Mouse (Mus musculus) adrenal gland, adult 8-10 months (tissue): ENCODE data around the gene Med13l. TPM values are rescaled to one million over a fixed set of nuclear protein-coding genes. Genes with fewer than 3 reads are reported as not detected.

ENCODE experiments used
- DNase-seq: peaks from one replicate; pipeline ENCODE4 v3.0.0; 2022
- total RNA-seq, 4 experiments: library from RNA; stranded (reverse); gene quantifications; 2 replicates each; pipeline ENCODE4 v1.2.4; 2022

The Med13l gene
- total RNA-seq, 4 experiments from 2014 or later: 30.6 to 46.4 (median 40.2) TPM

DNA sequence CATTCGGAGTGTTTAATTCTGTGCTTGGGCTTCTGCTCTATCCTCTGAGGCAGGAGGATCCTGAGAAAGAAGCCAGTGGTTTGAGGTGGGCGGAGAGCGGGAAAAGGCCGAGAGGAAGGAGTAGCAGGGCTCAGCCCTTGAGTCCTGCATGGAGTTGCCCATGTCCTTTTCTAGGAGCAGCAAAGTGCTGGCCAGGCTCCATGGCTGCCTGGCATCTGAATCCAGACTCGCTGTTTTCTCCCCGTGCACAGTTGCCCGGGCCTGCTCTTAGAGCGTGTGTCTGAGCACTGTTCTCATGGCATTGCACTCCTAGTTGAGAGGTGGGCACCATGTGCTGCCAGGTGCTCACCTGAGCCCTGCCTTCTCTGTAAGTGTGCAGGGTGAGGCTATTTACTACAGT is 175.3 kb downstream of the Med13l start:
- no peak for DNase-seq

DNA sequence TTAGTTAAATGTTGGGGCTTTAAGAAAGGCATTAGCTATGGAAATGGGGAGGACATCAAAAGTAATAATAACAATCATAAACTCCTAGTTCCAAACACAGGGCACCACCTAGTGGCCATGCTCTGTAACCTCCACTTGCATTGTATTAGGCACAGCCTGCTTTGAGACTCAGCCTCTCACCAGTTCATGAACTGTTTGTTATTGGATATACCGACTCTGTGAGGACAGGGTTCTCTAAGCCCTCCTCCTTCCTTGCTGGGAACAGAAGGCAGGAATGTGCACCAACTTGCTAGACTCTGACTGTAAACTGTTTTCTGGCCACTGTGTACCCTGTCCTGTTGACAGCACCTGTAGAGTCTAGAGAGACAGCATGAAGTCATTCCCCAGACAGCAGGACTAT is 177.1 kb downstream of the Med13l start:
- no peak for DNase-seq

DNA sequence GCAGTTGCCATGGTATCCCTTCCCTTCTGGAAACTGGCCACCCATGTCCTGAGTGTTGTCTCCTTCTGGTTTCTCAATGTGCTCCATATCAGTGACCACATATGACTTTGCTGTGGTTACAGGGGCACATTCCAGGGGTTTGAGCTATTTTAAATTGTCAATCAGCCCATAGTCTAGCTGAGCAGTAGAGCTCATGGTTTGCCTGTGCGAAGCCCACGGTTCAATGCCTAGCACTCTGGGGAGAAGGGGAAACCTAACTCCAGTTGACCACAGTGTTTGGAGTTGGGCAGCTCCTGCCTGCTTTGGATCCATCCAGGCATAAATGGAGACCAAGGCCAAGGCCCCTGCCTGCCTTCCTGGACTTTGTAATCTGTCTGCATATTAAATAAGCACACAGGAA is 182.6 kb downstream of the Med13l start:
- DNase-seq: no peak

DNA sequence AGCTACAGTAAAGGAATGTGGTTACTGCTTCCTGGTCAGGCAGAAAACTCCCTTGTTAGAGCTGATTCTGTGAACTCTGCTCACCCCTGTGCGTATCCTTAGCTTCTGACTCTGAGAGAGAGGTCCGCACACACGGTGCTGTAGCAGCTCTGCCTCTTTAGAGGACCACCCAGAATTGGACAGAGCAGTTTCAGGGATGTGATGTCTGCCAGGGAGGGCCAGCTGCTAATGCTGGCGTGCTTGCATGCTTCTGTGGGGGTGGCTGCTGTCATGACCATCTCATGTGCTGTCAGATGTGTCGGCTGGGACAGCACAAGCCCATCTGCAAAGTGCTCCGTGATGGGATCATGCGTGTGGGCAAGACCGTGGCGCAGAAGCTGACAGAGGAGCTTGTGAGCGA is 186.5 kb downstream of the Med13l start:
- DNase-seq: no peak

DNA sequence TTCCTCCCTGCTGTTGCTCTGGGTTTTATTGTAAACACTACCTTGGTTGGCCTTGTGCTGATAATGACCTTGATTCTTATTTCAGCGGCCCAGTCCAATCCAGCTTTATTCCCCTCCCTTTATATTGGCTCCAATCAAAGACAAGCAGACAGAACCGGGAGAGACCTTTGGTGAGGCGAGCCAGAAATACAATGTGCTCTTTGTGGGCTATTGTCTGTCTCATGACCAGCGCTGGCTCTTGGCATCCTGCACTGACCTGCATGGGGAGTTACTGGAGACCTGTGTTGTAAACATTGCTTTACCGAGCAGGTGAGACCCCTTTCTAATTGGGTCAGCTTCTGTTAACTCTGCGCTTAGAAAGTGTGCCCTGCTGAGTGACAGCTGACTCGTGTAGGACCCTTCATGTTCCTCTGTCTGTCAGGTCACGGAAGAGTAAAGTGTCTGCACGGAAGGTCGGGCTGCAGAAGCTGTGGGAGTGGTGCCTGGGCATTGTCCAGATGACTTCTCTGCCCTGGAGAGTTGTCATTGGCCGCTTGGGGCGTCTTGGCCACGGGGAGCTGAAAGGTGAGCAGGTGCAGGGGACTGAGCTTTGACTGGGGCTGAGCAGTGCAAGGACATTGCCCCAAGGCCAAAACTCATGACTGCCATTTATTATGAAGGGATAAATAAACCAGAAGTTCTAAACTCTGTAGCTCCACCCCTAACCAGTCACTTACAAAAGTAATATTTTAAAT is 191.1 kb downstream of the Med13l start:
- no peak for DNase-seq

DNA sequence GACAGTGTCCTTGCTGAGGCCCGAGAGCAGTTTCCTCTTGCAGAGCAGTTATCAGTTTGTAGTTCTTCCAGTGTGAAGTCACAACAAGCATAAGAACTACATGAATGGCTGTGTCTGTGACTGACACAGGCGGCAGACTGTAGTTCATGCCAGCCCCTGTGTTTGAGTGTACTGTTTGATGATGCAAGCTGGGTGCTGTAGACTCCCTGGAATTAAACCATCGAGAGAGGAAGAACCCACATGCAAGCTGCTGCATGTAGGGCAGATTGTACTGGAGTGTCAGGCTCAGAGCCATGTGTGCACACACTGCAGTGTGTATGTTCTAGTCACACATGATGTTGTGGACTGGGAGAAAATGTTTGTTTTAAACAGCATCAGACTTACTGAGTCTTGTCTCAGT is 192.4 kb downstream of the Med13l start:
- DNase-seq: no peak

DNA sequence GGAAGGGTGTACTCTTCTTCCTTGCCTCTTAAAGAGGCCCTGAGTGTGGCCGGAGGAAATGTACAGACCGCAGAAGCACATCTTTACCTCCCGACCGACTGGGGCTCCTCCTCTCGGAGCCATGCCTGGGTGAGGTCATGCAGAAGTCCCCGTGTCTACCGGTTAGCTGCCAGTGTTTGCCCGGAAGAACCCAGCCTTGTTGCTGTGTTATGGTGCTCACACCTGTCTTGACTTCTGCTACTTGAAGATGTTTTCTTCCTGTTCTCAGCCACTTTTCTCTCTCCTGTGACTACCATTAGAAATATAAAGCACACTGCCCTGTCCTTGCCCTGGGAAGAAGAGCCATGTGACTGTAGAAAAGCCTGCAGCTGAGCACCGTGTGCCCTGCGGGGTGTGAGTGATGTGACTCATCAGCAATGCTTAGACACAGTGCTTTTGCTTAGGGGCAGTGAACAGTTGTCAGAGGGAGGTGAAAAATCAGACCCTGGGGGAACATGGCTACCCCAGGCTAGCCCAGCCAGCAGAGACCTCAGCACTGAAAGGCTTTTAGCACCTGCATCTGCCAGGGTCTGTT is 193.1 kb downstream of the Med13l start:
- peak; percentile 34 for DNase-seq

DNA sequence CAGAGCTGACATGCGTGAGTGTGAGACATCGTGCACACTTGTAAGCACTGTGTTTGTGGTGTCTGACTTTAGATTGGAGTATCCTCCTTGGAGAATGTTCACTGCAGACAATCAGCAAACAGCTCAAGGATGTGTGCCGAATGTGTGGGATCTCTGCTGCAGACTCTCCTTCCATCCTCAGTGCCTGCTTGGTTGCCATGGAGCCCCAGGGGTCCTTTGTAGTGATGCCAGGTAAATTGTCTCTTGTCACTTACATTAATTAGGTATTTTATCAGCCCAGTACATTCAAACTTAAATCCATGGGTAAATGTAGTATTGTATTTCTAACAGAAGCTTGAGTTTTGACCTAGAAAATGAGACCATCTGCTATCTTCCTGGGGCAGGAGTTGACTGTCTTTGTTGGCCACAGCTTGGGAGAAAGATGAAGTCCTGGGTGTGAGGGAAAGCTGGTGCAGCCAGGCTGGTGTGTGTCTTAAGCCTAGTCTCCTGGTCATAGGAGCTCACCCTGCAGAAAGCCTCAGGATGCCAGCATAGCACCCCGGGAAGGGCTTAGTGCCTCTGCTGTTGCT is 193.8 kb downstream of the Med13l start:
- DNase-seq: no peak

DNA sequence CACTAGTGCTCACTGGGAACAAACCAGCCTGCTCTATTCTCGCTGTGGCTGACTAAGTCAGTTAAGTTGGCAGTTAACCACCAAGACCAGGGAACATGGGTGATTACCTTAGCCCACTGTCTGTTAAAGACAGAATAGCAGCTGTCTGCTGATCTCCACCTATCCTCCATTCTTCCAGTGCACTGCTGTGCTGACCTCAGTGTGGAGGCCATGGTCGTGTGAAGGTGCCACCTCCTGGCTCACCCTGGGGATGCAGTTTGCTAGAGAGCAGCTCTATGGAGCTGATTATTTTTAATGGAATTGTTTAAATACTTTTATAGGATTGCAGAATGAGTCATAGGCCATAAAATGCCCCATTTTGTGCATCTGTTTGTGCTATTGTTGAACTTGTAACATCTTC is 195.6 kb downstream of the Med13l start:
- DNase-seq: no peak

DNA sequence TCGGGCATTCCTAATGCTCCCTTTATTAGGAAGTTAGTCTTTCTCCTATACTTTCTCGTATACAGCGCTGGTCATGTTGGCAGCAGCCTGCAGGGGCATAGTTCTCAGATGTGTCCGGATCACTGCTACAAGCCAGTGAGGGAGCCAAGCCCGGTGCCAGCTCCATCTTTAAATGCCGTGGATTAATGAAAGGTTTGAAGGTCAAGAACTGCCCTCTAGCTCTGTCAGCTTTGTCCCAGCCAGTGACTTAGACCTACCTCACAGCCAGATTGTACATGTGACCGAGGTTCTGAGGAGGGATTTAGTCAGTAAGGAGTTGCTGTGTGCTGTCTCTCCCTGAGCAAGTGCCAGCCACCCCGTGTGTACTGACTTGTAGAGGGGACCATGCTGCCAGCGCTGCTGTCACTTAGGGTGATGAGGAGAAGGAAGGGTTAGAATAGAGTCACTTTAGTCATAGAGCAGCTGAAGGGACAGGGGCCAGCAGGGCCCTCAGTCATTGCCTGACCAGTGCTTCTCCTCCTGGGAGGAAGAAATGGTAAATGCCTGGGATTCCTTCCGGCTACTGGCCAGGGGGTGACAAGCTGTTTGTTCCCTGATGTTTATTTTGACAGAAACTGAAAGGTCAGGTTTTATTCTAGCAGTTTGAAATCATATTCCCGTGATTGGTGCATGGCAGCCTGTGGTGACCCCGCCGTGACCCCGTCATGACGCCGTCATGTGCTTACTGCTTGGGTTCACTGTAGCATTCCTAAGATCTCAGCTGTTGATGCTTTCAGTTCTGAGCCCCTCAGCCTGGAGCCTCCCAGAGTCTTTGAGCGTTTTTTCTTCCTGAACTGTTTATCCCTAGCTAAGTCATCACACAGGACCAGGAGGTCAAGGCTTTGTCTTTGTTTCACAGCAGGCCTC is 197.2 kb downstream of the Med13l start:
- no peak for DNase-seq

DNA sequence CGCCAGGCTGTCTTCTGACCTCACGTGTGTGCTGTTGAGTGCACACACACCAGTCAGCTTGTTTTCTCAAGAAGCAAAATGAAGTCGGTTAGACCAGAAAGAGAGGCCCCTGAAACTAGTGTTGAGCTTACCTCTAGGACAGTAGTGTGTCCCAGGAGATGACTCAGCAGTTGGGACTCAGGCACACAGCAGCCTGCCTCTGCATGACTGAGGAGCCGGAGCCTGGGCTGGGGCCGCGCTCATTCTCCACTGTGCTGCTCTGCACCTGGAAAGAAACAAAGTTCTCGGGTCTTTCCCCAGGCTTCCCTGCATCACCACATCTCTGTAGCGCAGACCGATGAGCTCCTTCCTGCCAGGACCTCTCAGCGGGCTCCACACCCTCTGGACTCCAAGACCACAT is 200.5 kb downstream of the Med13l start:
- no peak for DNase-seq

DNA sequence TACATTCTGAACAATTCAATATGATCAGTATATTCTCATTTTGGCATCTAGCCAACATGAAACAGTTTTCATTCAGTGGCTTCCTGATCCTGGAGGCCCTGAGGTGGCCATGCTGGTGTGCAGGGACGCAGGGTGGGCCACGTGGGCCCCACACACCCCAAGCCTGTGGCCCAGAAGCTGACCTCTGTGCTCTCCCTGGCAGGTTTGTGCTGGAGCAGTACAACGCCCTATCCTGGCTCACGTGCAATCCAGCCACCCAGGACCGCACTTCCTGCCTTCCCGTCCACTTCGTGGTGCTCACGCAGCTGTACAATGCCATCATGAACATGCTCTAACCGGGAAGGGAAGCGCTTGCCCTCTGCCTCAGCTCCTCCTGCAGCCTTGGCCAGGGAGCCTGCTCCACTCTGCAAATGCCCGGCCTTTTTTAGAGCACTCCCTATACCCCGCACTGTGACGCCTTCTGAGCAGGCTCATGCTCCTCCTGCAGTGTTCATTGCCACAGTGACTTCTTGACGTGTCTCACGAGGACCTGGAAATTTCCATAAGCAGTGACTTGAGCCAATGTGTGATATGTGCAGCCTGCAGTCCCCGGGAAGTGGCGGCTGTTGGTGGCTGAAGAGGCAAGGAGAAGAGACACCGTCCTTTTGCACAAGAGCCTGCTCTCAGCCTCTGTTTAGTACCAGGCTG is 202.2 kb downstream of the Med13l start:
- DNase-seq: no peak

DNA sequence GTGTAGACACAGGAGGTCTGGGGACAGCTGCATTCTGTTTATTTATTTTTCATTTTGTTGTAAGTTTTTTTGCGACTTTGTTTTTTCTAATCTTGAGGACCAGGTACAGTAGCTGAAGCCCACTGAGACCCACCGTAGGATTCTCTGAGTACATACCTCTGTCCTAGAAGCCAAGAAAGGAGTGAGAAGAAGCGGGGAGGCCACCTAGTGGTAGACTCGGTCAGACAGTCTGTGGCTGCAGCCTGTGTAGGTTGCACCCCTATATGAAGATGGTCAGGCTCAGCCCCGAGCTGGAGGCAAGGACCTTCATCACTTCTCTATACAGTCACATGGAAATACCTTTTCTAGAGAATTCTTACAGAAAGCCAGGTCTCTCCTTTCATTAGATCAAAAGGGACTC is 202.9 kb downstream of the Med13l start:
- no peak for DNase-seq

DNA sequence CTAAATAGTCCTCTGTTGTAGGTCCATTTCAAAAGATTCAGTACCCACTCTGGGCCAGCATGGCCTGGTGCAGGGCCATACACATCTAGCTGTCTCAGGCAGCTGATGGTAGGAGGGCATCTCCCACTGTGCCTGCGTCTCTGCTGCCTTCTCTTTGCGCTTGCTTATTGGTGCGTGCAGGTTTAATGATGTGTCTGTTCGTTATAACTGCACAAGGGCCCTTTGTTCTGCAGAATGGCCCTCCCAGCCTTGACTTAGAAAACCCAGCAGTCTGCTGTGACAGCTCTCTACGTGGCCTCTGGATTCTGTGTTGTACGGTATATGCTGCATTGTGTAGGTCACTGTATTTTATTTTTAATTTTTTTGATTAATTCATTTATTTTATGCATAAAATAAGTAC is 208.7 kb downstream of the Med13l start:
- no peak for DNase-seq

DNA sequence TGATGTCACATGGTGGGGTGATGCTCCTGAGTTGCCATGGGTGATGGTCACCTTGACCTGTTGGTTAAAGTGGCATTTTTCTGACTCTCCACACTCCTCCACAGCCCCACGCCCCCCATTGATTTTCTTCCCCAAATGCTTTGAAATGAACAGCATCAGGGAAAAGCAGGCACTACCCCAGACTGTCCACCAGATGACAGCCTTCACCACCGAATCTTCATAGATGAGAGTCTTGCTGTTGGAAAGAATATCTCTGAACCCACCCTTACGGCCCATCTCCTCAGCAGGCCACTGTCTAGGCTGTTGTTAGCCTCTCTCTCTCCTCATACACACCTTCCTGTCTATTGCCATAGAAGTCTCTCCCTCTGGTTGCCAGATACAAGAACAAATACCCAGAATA is 213.4 kb downstream of the Med13l start:
- DNase-seq: no peak

DNA sequence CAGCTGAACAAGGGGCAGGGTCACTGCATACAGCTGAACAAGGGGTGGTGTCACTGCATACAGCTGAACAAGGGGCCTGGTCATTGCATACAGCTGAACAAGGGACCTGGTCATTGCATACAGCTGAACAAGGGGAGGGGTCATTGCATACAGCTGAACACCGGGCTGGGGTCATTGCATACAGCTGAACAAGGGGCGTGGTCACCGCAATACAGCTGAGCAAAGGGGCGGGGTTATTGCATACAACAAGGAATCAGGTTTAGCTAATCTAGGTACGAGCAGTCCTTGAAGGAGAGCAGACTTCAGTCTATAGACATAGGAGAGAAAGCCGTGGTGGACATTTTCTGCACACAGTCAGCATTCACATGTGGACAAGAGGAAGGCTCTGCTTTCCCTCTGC is 215.9 kb downstream of the Med13l start:
- DNase-seq: no peak

DNA sequence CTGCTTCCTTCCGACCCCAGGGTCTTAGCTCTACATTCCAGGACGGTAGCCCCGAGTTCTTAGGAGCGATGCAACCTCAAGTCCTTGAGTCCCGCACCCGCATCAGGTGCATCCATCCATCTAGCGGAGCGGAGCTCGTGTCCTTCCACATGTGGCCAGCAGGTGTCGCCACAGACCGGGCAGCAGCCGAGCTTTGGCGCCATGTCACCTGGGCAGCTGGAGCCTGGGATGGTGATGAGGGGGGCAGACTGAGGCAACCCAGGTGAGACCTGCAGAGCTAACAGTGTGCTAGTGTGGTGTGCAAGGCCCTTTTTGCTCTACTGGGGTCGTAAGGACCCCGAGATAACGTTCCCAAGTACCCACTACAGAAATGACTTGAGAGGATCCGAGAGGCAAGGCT is 221.1 kb downstream of the Med13l start:
- DNase-seq: peak; percentile 44

DNA sequence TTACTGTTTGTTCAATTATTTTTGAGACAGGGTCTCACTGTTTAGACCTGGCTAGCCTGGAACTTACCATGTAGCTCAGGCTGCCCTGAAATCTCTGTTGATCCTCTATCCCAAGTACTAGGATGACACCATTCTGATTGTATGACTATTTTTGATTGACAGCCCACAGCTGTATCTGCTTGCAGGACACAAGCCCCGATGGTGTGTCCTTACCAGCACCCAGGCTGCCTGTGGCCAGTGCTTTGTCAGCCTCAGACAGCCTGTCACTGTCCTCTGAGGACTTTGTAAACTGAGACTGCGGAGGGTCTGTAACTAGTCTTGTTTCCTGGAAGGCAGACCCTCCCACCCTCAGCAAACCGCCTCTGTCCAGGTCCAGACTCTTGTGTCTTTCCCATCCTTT is 221.7 kb downstream of the Med13l start:
- no peak for DNase-seq

DNA sequence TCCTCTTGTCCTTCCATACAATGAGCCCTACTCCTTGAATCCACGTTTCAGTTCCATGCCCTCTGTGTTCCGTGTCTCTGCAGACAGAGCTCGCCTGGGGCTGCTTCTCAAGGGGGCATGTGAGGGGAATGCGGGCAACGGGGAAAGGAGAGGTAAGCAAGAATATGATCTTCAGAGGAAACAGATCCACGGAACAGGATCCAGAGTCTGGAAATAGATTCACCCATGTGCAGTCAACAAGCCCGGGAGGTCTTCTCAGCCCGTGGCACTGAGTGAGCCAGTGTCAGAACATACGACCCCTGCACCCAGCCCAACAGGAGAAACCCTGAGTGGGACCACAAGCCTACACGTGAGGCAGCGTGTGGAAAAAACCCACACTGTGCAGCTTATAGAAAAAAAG is 228.7 kb downstream of the Med13l start:
- DNase-seq: no peak

DNA sequence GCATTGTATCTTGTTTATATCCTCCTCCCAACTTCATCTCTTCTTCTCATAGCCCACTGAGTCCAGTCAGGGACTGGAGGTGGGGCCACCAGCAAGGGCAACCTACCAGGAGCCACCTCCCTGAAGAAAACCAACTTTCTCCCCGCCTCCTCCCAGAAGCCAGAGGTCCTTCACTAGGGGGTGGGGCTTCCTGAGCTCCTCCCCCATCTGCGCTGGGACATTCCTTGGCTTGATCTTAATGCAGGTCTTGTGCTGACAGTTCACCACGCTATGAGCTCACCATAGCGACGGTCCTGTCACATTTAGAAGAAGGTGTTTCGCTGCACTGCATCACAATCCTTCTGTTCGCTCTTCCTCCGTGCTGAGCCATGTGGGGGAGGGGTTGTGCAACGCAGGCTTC is 229.3 kb downstream of the Med13l start:
- DNase-seq: no peak

DNA sequence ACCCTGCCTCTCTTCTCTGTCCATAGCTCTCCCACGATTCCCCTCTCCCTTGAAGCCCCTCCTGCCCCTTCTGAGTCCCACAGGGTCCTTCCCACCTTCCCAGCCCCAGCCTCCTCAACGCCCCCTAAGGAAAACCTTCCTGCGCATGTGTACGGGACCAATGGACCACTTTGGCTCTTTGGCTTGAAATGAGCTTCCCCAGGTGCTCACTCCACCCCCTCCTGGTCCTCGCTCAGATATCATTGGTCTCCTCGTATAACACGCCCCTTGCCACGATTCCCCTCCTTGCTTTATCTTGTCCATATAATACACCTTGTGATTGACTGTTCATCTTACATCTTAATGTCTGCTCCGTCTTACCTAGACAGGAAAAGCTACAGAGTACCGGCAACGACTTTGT is 237.3 kb downstream of the Med13l start:
- DNase-seq: no peak

DNA sequence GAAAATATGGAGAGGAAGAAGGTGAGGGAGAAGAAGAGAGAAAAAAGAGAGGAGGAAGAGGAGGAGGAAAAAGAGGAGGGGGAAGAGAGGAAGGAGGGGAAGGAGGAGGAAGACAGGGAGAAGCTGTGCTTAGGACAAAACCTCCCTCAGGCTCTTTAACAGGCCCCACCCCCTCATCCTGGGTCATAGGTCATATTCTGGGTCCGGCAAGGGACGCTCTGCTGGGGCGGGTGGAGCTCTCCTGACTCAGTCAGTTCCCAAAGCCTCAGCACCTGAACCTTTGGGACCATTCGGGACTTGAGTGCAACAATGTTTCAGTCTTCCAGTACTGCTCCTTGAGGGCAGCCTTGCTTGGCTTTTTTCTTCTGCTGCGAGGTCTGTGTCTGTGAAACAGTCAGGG is 241.1 kb downstream of the Med13l start:
- no peak for DNase-seq

DNA sequence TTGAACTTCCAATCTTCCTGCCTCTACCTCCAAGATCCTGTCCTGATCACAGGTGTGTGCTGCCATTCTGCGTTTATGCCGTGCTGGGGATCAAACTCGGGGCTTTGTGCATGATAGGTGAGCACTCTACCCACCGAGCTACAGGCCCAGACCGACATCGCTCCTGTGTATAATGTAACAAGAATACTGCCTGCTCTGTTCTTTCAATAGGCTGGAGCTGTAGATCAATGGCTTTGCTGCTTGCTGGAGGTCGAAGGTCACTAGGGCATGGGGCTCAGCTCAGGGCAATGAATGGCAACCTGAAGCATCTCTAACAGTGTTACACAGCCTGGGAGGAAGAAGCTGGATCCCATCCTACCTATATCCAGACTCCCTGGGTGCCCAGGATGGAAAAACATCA is 241.6 kb downstream of the Med13l start:
- DNase-seq: no peak
